Mouse (Mus musculus): ENCODE measurements around the gene Map9. TPM values are rescaled to one million over a fixed set of nuclear protein-coding genes. Genes with fewer than 3 reads are reported as not detected.
"Not testable (repeated sequence)": the region's sequence is repeated elsewhere in the genome, so short reads cannot be mapped to it uniquely, and the experiment has no call there.

Map9 gene
- 10 to 100 TPM; 66.2 to 84.3 (median 78.0) TPM for total RNA-seq (2022)

GRCm38 (mm10) chr3:82357797-82358524, at the start of gene Map9:
Gene Map9 (plus strand): TSS chr3:82358044.
- peak; percentile 99 to 100 for DNase-seq (ENCODE audit: low spot score in 2 of 2)

- no peak for DNase-seq (ENCODE audit: low spot score in 2 of 2)
These were observed 42.1 kb upstream of the Map9 start for GRCm38 (mm10) chr3:82315728-82316127.

GRCm38 (mm10) chr3:82326736-82327135, 31.1 kb upstream of the Map9 start:
- not testable (repeated sequence) for DNase-seq (ENCODE audit: low spot score in 2 of 2)

- no peak for DNase-seq (ENCODE audit: low spot score in 2 of 2)
These were observed 25.8 kb upstream of the Map9 start for GRCm38 (mm10) chr3:82332067-82332466.

- no peak for DNase-seq (ENCODE audit: low spot score in 2 of 2)
These were observed 25.3 kb upstream of the Map9 start for GRCm38 (mm10) chr3:82332536-82332935.

GRCm38 (mm10) chr3:82333128-82333969, 24.5 kb upstream of the Map9 start:
- peak in 1 of 2 experiments; percentile 60 for DNase-seq (ENCODE audit: low spot score in 2 of 2)

GRCm38 (mm10) chr3:82340111-82340510, 17.7 kb upstream of the Map9 start:
- no peak for DNase-seq (ENCODE audit: low spot score in 2 of 2)

- DNase-seq (ENCODE audit: low spot score in 2 of 2), result no peak
These were observed 9.5 kb upstream of the Map9 start for GRCm38 (mm10) chr3:82348277-82348860.

GRCm38 (mm10) chr3:82350321-82350720, 7.5 kb upstream of the Map9 start:
- no peak for DNase-seq (ENCODE audit: low spot score in 2 of 2)

GRCm38 (mm10) chr3:82357340-82357739, 504 bp upstream of the Map9 start:
- no peak for DNase-seq (ENCODE audit: low spot score in 2 of 2)

- DNase-seq (ENCODE audit: low spot score in 2 of 2), result no peak
These were observed 1.2 kb downstream of the Map9 start for GRCm38 (mm10) chr3:82359036-82359435.

GRCm38 (mm10) chr3:82362452-82362851, 4.6 kb downstream of the Map9 start:
- DNase-seq (ENCODE audit: low spot score in 2 of 2), result no peak

- DNase-seq (ENCODE audit: low spot score in 2 of 2), result peak in 1 of 2 experiments; percentile 33
These were observed 6.7 kb downstream of the Map9 start for GRCm38 (mm10) chr3:82364505-82364904.

- no peak for DNase-seq (ENCODE audit: low spot score in 2 of 2)
These were observed 7.1 kb downstream of the Map9 start for GRCm38 (mm10) chr3:82364988-82365387.

- DNase-seq (ENCODE audit: low spot score in 2 of 2), result no peak
These were observed 11.4 kb downstream of the Map9 start for GRCm38 (mm10) chr3:82369063-82369860.

- DNase-seq (ENCODE audit: low spot score in 2 of 2), result no peak
These were observed 12.7 kb downstream of the Map9 start for GRCm38 (mm10) chr3:82370439-82371011.

GRCm38 (mm10) chr3:82376965-82377364, 19.1 kb downstream of the Map9 start:
- DNase-seq (ENCODE audit: low spot score in 2 of 2), result no peak

- DNase-seq (ENCODE audit: low spot score in 2 of 2), result no peak
These were observed 24.5 kb downstream of the Map9 start for GRCm38 (mm10) chr3:82382325-82382724.

- no peak for DNase-seq (ENCODE audit: low spot score in 2 of 2)
These were observed 27.2 kb downstream of the Map9 start for GRCm38 (mm10) chr3:82385091-82385490.

GRCm38 (mm10) chr3:82405830-82406229, 48.0 kb downstream of the Map9 start:
- DNase-seq (ENCODE audit: low spot score in 2 of 2), result no peak

- peak; percentile 66 to 82 for DNase-seq (ENCODE audit: low spot score in 2 of 2)
These were observed 48.5 kb downstream of the Map9 start for GRCm38 (mm10) chr3:82406336-82406735.
